Mouse (Mus musculus): ENCODE measurements around the gene Kcnc1. TPM values are rescaled to one million over a fixed set of nuclear protein-coding genes. Genes with fewer than 3 reads are reported as not detected.

Gene Kcnc1
- polyA plus RNA-seq, 1 experiment from 2014 or later: 1.1 TPM

DNA sequence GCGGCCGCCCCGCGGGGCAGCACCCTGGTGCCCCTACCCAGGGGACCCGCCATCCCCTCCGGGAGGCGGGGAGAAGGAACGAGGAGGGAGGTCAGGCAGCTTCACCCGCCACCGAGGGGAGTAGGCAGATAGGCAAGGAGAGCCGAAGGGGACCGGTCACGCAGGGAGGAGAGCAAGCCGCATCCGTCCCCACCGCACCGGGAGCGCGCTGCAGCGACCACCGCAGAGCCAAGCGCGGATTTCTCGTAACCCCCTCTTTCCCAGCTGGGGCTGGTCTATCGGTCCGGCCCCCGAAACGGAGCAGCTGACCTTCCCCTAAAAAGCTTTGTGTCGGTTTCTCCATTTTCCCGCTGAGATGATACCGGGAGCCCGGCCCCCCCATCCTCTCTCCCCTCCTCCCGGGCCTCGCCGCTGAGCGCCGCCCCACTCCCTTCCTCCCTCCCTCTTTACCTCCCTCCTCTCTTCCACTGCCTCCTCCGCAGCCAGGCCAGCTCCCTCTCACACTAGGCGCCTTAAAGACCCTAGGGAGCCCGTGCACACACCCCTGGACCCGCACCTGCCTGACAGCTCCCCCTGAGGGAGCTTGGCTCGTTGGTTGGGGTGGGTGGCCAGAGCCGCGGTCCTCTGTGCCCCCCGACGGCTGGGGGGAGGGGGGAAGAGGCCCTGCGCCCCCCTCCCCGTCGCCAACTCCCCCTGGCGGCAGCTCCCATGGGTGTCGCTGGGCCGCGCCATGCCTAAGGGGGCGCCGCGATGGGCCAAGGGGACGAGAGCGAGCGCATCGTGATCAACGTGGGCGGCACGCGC, 833 bp downstream of the Kcnc1 start:
- peak; percentile 6; the same call in 1 of the 2 replicates for ATAC-seq (ENCODE audit: low read depth)
- H3K9ac ChIP-seq (ENCODE audit: low read depth, low read length): peak overlapping the region; percentile 35; the same call in 1 of the 2 replicates
- H3K36me3 ChIP-seq (ENCODE audit: control insufficient read depth, insufficient read depth, low read length): no peaks in the 10 kb centered on the region
- no peaks in the 10 kb centered on the region for H3K9me3 ChIP-seq (ENCODE audit: control insufficient read depth, low read length)
- H3K4me1 ChIP-seq (ENCODE audit: control insufficient read depth, insufficient read depth, low read length): peaks cover 5% of the 10 kb centered on the region; the same call in 1 of the 2 replicates
- peak overlapping the region; percentile 86 for H3K4me2 ChIP-seq (ENCODE audit: low read depth, low read length)
- peak overlapping the region; percentile 47 for H3K4me3 ChIP-seq (ENCODE audit: low read depth, low read length)
- DNase-seq (ENCODE audit: low spot score): no peak
- WGBS: 2% methylated on average over 43 of the region's 64 CpGs
- peaks cover 65% of the 10 kb centered on the region for H3K27me3 ChIP-seq (replicated peaks; ENCODE audit: control insufficient read depth, insufficient read depth, low read length)
- H3K27ac ChIP-seq (replicated peaks; ENCODE audit: low read depth, low read length): no peak overlapping the region

DNA sequence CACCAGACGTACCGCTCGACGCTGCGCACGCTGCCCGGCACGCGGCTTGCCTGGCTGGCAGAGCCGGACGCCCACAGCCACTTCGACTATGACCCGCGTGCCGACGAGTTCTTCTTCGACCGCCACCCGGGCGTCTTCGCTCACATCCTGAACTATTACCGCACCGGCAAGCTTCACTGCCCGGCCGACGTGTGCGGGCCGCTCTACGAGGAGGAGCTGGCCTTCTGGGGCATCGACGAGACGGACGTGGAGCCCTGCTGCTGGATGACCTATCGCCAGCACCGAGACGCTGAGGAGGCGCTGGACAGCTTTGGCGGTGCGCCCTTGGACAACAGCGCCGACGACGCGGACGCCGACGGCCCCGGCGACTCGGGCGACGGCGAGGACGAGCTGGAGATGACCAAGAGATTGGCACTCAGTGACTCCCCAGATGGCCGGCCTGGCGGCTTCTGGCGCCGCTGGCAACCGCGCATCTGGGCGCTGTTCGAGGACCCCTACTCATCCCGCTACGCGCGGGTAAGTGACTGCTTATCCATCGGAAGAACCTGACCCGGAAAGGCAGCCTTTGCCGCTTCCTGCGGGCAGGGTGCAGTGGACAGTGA, 1.5 kb downstream of the Kcnc1 start:
- DNase-seq (ENCODE audit: low spot score) (no peak), ATAC-seq (ENCODE audit: low read depth) (no peak)
- no peak overlapping the region for H3K9ac ChIP-seq (ENCODE audit: low read depth, low read length)
- H3K36me3 ChIP-seq (ENCODE audit: control insufficient read depth, insufficient read depth, low read length): no peaks in the 10 kb centered on the region
- H3K27ac ChIP-seq (replicated peaks; ENCODE audit: low read depth, low read length): no peak overlapping the region
- H3K4me3 ChIP-seq (ENCODE audit: low read depth, low read length): peak overlapping the region; percentile 47
- H3K4me2 ChIP-seq (ENCODE audit: low read depth, low read length): peak overlapping the region; percentile 86; the same call in 1 of the 2 replicates
- no peaks in the 10 kb centered on the region for H3K9me3 ChIP-seq (ENCODE audit: control insufficient read depth, low read length)
- WGBS: 10% methylated on average over 50 of the region's 70 CpGs
- H3K4me1 ChIP-seq (ENCODE audit: control insufficient read depth, insufficient read depth, low read length): peaks cover 5% of the 10 kb centered on the region; the same call in 1 of the 2 replicates
- H3K27me3 ChIP-seq (replicated peaks; ENCODE audit: control insufficient read depth, insufficient read depth, low read length): peaks cover 65% of the 10 kb centered on the region

DNA sequence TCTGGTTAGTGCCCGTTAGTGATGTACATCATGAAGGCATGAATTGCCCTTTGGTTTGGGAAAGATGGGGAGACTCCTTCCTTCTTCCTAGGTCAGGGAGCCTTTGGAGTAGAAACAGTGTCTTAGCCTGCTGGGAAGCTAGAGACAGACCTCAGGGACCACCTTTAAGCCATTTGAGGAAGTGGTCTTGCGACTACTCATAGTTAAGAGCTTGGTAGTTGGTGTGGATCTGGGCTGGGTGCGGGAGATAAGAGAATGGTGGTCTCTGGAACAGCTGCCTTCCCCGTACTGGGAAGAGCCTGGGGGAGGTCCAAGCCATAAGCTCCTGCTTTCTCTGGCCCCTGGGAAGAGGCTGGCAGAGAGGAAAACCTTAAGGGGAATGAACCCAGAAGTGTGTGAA, 2.3 kb downstream of the Kcnc1 start:
- DNase-seq (ENCODE audit: low spot score) (no peak), ATAC-seq (ENCODE audit: low read depth) (no peak)
- no peak overlapping the region for H3K4me3 ChIP-seq (ENCODE audit: low read depth, low read length)
- peaks cover 65% of the 10 kb centered on the region for H3K27me3 ChIP-seq (replicated peaks; ENCODE audit: control insufficient read depth, insufficient read depth, low read length)
- H3K9me3 ChIP-seq (ENCODE audit: control insufficient read depth, low read length): no peaks in the 10 kb centered on the region
- no peak overlapping the region for H3K9ac ChIP-seq (ENCODE audit: low read depth, low read length)
- H3K27ac ChIP-seq (replicated peaks; ENCODE audit: low read depth, low read length): no peak overlapping the region
- no peaks in the 10 kb centered on the region for H3K36me3 ChIP-seq (ENCODE audit: control insufficient read depth, insufficient read depth, low read length)
- WGBS: 60% methylated on average over 4 of the region's 4 CpGs
- H3K4me2 ChIP-seq (ENCODE audit: low read depth, low read length): no peak overlapping the region
- H3K4me1 ChIP-seq (ENCODE audit: control insufficient read depth, insufficient read depth, low read length): peaks cover 5% of the 10 kb centered on the region; the same call in 1 of the 2 replicates

DNA sequence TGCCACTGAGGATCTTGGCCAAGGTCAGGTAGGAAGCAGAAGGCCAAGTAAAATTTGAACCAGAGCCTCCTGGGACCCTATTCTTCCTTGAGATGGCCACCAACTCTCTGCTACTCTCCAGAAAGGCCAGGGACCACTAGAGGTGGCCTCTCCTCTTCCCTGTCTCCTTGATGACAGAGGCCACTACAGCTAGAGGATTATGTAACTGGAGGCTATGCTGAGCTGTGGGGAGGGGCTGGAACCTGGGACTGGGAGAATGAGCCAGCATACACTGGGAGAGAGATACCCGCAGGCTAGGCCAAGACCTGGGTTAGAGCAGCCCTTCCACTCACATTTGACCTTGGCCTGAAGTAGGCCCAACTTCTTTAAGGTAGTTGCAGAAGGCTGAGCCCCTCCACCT, 3.4 kb downstream of the Kcnc1 start:
- 83% methylated on average over 1 of the region's 1 CpGs for WGBS
- no peak for ATAC-seq (ENCODE audit: low read depth)
- no peak overlapping the region for H3K4me2 ChIP-seq (ENCODE audit: low read depth, low read length)
- no peaks in the 10 kb centered on the region for H3K9me3 ChIP-seq (ENCODE audit: control insufficient read depth, low read length)
- no peak overlapping the region for H3K4me3 ChIP-seq (ENCODE audit: low read depth, low read length)
- no peak for DNase-seq (ENCODE audit: low spot score)
- H3K36me3 ChIP-seq (ENCODE audit: control insufficient read depth, insufficient read depth, low read length): no peaks in the 10 kb centered on the region
- H3K27me3 ChIP-seq (replicated peaks; ENCODE audit: control insufficient read depth, insufficient read depth, low read length): peaks cover 56% of the 10 kb centered on the region
- H3K9ac ChIP-seq (ENCODE audit: low read depth, low read length): no peak overlapping the region
- H3K4me1 ChIP-seq (ENCODE audit: control insufficient read depth, insufficient read depth, low read length): peaks cover 5% of the 10 kb centered on the region; the same call in 1 of the 2 replicates
- no peak overlapping the region for H3K27ac ChIP-seq (replicated peaks; ENCODE audit: low read depth, low read length)

DNA sequence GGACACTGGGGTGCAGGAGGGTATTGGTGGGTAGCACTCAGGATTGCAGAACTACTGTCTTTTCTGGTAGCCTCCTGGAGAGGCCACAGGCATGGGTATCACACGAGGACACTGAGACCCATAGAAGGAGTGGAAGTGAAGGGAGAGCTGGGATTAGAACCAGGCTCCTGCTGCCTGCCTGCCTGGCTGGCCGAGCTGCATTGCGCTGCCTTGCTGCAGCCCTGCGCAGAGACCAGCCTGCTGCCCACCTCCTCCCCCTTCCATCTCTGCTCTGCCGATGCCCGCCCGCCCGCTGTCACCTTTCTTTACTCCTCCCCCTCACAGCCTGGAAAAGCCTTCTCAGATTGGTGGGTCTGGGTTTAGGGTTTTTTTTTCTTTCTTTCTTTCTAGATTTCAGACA, 4.0 kb downstream of the Kcnc1 start:
- H3K4me1 ChIP-seq (ENCODE audit: control insufficient read depth, insufficient read depth, low read length): peaks cover 5% of the 10 kb centered on the region; the same call in 1 of the 2 replicates
- H3K27me3 ChIP-seq (replicated peaks; ENCODE audit: control insufficient read depth, insufficient read depth, low read length): peaks cover 49% of the 10 kb centered on the region
- no peak overlapping the region for H3K4me3 ChIP-seq (ENCODE audit: low read depth, low read length)
- WGBS: 46% methylated on average over 8 of the region's 8 CpGs
- no peak overlapping the region for H3K9ac ChIP-seq (ENCODE audit: low read depth, low read length)
- no peak overlapping the region for H3K4me2 ChIP-seq (ENCODE audit: low read depth, low read length)
- no peaks in the 10 kb centered on the region for H3K36me3 ChIP-seq (ENCODE audit: control insufficient read depth, insufficient read depth, low read length)
- H3K27ac ChIP-seq (replicated peaks; ENCODE audit: low read depth, low read length): no peak overlapping the region
- no peak for DNase-seq (ENCODE audit: low spot score)
- no peak for ATAC-seq (ENCODE audit: low read depth)
- no peaks in the 10 kb centered on the region for H3K9me3 ChIP-seq (ENCODE audit: control insufficient read depth, low read length)

DNA sequence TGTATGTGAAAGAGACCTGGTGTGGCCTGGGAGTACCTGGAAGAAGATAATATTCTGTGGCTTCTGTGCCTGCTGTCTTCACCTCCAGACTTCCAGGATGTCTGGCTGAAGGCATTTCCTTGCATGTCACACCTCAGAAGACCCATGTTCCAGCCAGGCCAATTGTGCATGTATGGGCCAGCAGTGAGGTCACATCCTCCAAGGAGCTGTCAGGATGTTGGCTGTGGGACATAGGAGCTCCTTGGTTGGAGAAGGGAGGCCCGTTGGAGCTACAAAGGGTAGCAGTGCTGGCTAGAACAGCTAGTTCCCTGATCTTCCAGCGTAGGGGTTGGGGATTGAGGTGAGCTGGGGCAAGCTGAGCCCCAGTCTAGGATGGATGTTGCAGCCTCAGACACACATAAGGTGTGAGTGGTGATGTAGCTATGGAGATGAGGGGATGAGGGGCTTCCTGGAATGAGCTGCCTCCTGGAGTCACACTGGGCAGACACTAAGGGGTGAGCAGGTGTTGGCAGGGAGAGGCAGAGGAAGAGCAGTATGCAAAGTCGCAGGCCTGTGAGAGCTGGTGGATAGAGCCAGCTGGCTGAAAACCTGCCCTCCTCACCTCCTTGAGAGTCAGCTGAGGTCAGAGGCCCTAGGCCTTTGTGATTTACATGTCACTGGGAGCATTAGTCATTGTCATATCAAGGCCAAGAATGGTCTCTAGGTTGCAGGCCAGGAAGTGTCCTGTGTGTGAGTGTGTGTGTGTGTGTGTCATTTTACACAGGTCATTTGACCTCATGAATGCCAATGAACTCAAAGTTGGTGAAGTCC, 5.3 kb downstream of the Kcnc1 start:
- H3K27ac ChIP-seq (replicated peaks; ENCODE audit: low read depth, low read length): no peak overlapping the region
- no peak overlapping the region for H3K9ac ChIP-seq (ENCODE audit: low read depth, low read length)
- H3K4me1 ChIP-seq (ENCODE audit: control insufficient read depth, insufficient read depth, low read length): peaks cover 5% of the 10 kb centered on the region; the same call in 1 of the 2 replicates
- H3K4me3 ChIP-seq (ENCODE audit: low read depth, low read length): no peak overlapping the region
- H3K9me3 ChIP-seq (ENCODE audit: control insufficient read depth, low read length): no peaks in the 10 kb centered on the region
- no peak overlapping the region for H3K4me2 ChIP-seq (ENCODE audit: low read depth, low read length)
- WGBS: 76% methylated on average over 3 of the region's 3 CpGs
- DNase-seq (ENCODE audit: low spot score): no peak
- no peak for ATAC-seq (ENCODE audit: low read depth)
- peaks cover 37% of the 10 kb centered on the region for H3K27me3 ChIP-seq (replicated peaks; ENCODE audit: control insufficient read depth, insufficient read depth, low read length)
- no peaks in the 10 kb centered on the region for H3K36me3 ChIP-seq (ENCODE audit: control insufficient read depth, insufficient read depth, low read length)

DNA sequence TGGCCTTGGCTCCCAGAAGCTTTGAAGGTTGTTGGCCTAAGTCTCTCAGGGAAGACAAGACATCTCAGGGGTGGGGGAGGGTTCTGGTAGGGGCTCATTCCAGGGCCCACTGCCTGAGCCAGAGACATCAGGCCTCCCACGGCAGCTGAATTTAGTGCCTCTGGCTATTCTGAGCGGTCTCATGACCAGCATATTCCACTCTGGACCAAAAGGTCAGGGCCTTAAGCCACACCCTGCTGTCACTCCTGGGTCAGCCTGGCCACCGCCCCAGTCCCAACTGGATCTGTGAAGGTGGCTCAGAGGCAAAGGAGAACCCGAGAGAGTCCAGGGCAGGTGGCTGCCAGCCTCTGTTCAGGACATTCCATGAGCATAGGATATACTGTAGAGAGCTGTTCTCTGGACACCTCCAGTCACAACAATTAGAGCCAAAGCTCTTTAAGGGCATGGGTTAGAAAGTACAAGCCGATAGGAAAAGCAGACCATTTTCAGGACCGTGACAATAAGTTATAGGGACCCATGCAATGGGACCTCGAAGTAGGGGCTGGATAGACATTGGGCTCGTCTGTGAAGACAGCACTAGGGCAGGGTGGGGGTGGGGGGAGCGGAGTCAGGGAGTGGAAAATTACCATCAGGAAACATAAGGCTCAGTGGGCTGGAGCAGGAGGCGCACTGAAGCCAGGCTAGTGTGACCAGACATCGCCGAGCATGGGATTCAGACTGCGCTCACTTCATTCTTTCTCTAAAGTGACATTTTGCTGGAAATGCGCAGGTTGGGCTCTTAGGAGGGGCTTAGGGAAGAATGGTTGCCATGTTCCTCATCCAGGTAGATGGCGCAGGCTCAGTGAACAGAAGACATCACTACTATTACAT, 7.6 kb downstream of the Kcnc1 start:
- no peak for ATAC-seq (ENCODE audit: low read depth)
- Histone ChIP-seq H3K9ac (ENCODE audit: low read depth, low read length) (no peak overlapping the region), H3K4me2 (ENCODE audit: low read depth, low read length) (no peak overlapping the region), H3K9me3 (ENCODE audit: control insufficient read depth, low read length) (no peaks in the 10 kb centered on the region), H3K36me3 (ENCODE audit: control insufficient read depth, insufficient read depth, low read length) (no peaks in the 10 kb centered on the region), H3K27me3 (replicated peaks; ENCODE audit: control insufficient read depth, insufficient read depth, low read length) (peaks cover 15% of the 10 kb centered on the region), H3K4me3 (ENCODE audit: low read depth, low read length) (no peak overlapping the region), H3K4me1 (ENCODE audit: control insufficient read depth, insufficient read depth, low read length) (no peaks in the 10 kb centered on the region), H3K27ac (replicated peaks; ENCODE audit: low read depth, low read length) (no peak overlapping the region)
- WGBS: 78% methylated on average over 12 of the region's 15 CpGs
- DNase-seq (ENCODE audit: low spot score): no peak

DNA sequence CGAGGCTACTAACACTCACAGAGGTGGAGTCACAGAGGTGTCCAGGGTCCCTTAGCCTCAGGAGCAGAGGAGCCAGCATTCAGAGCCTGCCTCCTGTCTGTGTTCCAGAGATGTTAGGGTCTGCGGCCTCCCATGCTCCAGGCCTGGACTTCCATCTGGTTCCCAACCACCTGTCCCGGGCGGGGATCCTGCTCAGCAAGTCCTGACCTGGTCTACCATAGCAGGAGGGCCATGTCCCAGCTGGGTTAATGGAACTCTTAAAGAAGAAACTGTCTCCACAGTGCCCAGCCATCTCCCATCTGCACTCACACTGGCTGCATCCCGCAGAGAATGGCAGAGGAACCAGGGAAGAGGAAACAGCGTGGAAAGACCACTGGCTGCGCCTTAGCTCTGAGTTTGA, 8.5 kb downstream of the Kcnc1 start:
- Histone ChIP-seq H3K36me3 (ENCODE audit: control insufficient read depth, insufficient read depth, low read length) (no peaks in the 10 kb centered on the region), H3K4me1 (ENCODE audit: control insufficient read depth, insufficient read depth, low read length) (no peaks in the 10 kb centered on the region), H3K9ac (ENCODE audit: low read depth, low read length) (no peak overlapping the region), H3K27ac (replicated peaks; ENCODE audit: low read depth, low read length) (no peak overlapping the region), H3K9me3 (ENCODE audit: control insufficient read depth, low read length) (no peaks in the 10 kb centered on the region), H3K4me3 (ENCODE audit: low read depth, low read length) (no peak overlapping the region), H3K27me3 (replicated peaks; ENCODE audit: control insufficient read depth, insufficient read depth, low read length) (peaks cover 6% of the 10 kb centered on the region), H3K4me2 (ENCODE audit: low read depth, low read length) (no peak overlapping the region)
- DNase-seq (ENCODE audit: low spot score): no peak
- WGBS: 78% methylated on average over 7 of the region's 7 CpGs
- ATAC-seq (ENCODE audit: low read depth): no peak
